Mouse (Mus musculus) erythroblast, adult 5-6 weeks (primary cell): ENCODE measurements around the gene Zfp661. TPM values are rescaled to one million over a fixed set of nuclear protein-coding genes. Genes with fewer than 3 reads are reported as not detected.
A peak's percentile ranks its signal among the peaks of the same experiment; 100 is the strongest.

Experiments
- ATAC-seq: replicated peaks from 2 replicates; pipeline ENCODE4 v1.8.0; 2016; ENCODE audit warnings: moderate number of reproducible peaks, mild to moderate bottlenecking, moderate TSS enrichment, inconsistent platforms; ENCODE audit not compliant: poor library complexity, low FRiP score, severe bottlenecking
- total RNA-seq, 2 experiments: library from RNA; stranded (forward) in 1 of 2; stranded (reverse) in 1 of 2; fragments of 150-400 nt in 1 of 2; fragments of 200-764, 138-1000 nt in 1 of 2; gene quantifications; 2 replicates each; pipeline versions ENCODE4 v1.2.3 to v1.2.4; 2015 to 2017; ENCODE audit warnings: low replicate concordance in 2 of 2

Gene Zfp661
- total RNA-seq, 2 experiments from 2014 or later: 0.17 TPM; not detected in 1

- 0 out of 2 replicates have a peak, but pooled peaks have one; percentile 55 for ATAC-seq
These were observed 27.6 kb downstream of the Zfp661 start for GRCm38 (mm10) chr2:127559070-127559966.

DNA sequence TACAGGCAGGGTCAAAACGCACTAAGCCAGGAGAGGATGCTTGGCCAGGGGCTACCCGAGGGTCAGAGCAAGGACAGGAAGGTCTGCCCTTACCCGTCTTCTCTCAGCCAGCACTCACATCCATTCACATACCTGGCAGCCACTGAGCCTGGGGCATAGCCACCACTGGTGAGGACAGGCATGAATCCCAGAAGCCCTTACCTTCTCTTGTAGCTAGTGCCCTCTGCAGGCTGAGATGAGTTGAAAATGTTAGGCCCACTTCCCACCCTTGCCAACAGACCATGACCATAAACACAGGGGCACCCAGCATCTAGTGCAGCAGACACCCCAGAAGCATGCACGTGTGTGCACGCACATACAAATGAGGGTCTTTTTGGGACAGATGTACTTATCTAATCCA lies 35.8 kb downstream of the Zfp661 start:
- ATAC-seq: no peak

- ATAC-seq: no peak
These were observed 36.4 kb downstream of the Zfp661 start for GRCm38 (mm10) chr2:127550446-127550845.

DNA sequence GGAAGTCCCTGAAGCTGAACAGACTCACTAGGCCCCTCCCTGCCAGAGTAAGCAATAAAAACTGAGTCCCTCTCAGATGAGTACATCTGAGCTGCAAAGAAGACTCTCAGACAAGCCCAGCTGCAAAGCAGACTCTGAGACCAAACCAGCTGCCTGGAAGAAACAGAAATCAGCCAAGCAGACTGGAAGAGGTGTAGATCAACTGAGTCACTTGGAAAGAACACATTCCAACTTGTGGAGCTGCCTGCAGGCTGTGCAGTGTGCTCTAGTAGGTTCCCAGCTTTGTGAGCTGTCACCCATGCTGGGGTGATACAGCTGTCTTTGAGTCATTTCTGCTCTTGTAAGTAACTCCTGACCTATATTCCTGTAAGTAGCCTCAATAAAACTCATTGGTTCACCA lies 37.2 kb downstream of the Zfp661 start:
- ATAC-seq: no peak

- ATAC-seq: peak; percentile 81
These were observed 38.4 kb downstream of the Zfp661 start for GRCm38 (mm10) chr2:127548342-127549074.

- no peak for ATAC-seq
These were observed 45.2 kb downstream of the Zfp661 start for GRCm38 (mm10) chr2:127541697-127542096.

DNA sequence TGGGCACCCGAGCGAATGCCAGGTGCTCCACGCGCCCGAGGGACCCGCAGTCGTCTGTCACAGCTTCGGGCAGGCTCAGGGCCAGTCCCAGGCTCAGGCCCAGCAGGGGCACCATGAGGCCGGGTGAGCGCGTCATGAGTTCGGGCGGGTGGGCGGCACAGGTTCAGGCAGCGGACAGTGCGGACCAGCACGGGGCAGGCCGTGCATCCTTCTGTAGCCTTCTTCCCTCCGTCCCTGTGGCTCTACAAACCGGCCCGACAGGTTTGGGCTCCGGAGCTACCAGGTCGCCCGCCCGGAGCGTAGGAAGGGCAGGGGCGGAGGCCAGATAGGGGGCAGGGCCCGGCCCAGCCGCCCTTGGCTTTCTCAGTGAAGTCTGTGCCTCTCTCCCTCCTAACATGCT lies 45.7 kb downstream of the Zfp661 start, which contains the start of gene Prom2:
Gene Prom2 (minus strand): TSS at position 283 of the 400 bp plus-strand sequence.
- no peak for ATAC-seq

DNA sequence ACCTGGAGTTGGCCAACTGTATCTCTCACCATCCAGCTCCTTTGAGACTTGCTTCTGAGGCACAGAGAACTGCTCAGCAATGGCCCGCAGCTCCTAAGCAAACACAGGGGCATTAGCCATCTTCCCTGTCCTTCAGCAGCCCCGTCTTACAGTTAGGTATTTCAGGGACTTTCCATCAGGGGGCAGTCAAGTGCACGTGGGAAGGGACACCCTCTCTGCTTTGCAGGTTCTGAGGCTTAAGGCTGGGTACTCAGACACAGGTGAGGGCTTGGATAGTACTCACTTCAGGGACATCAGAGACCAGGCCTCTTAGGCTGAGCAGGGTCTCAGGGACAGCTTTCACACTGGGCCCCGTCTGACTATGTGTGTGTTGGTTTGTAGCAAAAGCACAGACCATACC lies 47.4 kb downstream of the Zfp661 start:
- no peak for ATAC-seq

- no peak for ATAC-seq
These were observed 49.3 kb downstream of the Zfp661 start for GRCm38 (mm10) chr2:127537548-127537947.

GRCm38 (mm10) chr2:127535363-127535762 lies 51.5 kb downstream of the Zfp661 start:
- ATAC-seq: no peak

DNA sequence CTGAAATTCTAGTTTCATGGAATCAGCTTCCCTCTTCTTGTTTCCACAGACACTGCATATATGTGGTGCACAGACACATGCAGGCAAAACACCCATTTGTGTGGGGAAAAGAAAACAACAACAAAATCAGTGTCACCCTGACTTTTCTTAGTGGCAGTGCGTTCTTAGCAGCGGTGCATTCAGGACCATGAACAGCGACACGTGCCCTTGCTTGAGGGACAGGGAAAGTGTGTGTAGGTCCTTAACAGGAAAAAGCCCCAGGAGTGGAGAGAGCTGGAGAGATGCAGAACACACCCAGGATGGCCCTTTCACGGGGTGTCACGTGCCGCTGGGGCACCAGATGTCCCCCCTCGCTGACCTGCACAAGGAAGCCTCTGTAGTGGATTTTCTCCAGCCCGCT lies 54.5 kb downstream of the Zfp661 start:
- no peak for ATAC-seq

GRCm38 (mm10) chr2:127531592-127531991 lies 55.3 kb downstream of the Zfp661 start:
- ATAC-seq: no peak

GRCm38 (mm10) chr2:127530418-127530817 lies 56.5 kb downstream of the Zfp661 start:
- ATAC-seq: no peak

DNA sequence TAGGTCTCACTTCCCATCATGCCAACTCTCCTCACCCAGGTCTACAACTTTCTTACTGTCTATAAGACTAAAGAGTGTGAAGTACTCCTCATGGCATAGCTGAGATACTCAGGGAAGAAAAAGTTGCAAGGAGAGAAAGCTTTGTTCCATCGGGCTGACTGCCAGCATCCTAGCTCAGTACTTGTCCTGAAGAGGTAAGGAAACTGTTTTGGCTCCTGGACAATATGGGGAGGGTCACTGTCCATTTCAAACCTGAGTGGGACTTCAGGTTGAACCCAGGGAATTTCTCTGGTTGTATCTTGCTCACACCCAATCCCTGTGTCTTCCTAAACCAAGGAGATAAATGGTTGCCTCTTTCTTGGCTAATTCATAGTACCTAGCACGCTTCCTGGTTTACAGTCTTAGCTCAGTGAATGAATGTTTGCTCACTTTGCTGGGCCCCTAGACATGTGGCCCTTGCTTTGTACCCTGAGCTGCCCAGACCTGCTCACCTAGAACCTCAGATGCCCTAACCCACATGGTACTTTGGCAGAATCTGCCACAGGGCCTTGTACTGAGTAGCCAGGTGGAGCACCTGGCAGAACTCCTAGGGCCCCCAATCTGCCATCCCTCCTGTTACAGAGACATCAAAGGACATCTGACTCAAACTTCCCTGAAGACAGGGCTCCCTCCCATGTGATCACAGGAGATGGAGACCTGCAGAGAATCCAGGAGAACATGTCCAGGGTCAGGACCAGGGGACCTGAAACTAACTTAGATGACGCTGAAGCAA lies 61.7 kb downstream of the Zfp661 start:
- ATAC-seq: no peak

Other genes with a start within 250 kb of the Zfp661 start
- gene Astl, start 248.5 kb downstream of the Zfp661 start, total RNA-seq (2015; ENCODE audit: low replicate concordance): not detected in 2 replicates
- gene Astl, start 248.5 kb downstream of the Zfp661 start, total RNA-seq (2017; ENCODE audit: low replicate concordance): not detected in 2 replicates
- not detected in 2 replicates for gene Adra2b, start 223.9 kb downstream of the Zfp661 start, total RNA-seq (2015; ENCODE audit: low replicate concordance)
- gene Adra2b, start 223.9 kb downstream of the Zfp661 start, total RNA-seq (2017; ENCODE audit: low replicate concordance): not detected in 2 replicates
- not detected in 2 replicates for gene Gpat2, start 161.9 kb downstream of the Zfp661 start, total RNA-seq (2015; ENCODE audit: low replicate concordance)
- not detected in 2 replicates for gene Gpat2, start 161.9 kb downstream of the Zfp661 start, total RNA-seq (2017; ENCODE audit: low replicate concordance)
- 12.7 and 21.1 TPM in 2 replicates for gene Fahd2a, start 142.5 kb downstream of the Zfp661 start, total RNA-seq (2015; ENCODE audit: low replicate concordance)
- 0.42 TPM in 1 of 2 replicates, not detected in the other for gene Fahd2a, start 142.5 kb downstream of the Zfp661 start, total RNA-seq (2017; ENCODE audit: low replicate concordance)
- gene Kcnip3, start 65.0 kb downstream of the Zfp661 start, total RNA-seq (2015; ENCODE audit: low replicate concordance): 2.3 and 10.8 TPM in 2 replicates
- 1.2 and 1.7 TPM in 2 replicates for gene Kcnip3, start 65.0 kb downstream of the Zfp661 start, total RNA-seq (2017; ENCODE audit: low replicate concordance)
- gene Prom2, start 45.6 kb downstream of the Zfp661 start, total RNA-seq (2015; ENCODE audit: low replicate concordance): not detected in 2 replicates
- not detected in 2 replicates for gene Prom2, start 45.6 kb downstream of the Zfp661 start, total RNA-seq (2017; ENCODE audit: low replicate concordance)
- 5.4 and 8.8 TPM in 2 replicates for gene Mrps5, start 128 bp upstream of the Zfp661 start, total RNA-seq (2015; ENCODE audit: low replicate concordance)
- gene Mrps5, start 128 bp upstream of the Zfp661 start, total RNA-seq (2017; ENCODE audit: low replicate concordance): 24.6 and 24.7 TPM in 2 replicates
- not detected in 2 replicates for gene Mal, start 69.6 kb upstream of the Zfp661 start, total RNA-seq (2015; ENCODE audit: low replicate concordance)
- gene Mal, start 69.6 kb upstream of the Zfp661 start, total RNA-seq (2017; ENCODE audit: low replicate concordance): not detected in 2 replicates
- gene Mall, start 142.8 kb upstream of the Zfp661 start, total RNA-seq (2015; ENCODE audit: low replicate concordance): not detected in 2 replicates
- gene Mall, start 142.8 kb upstream of the Zfp661 start, total RNA-seq (2017; ENCODE audit: low replicate concordance): not detected in 2 replicates
- 0.63 and 3.3 TPM in 2 replicates for gene Nphp1, start 201.8 kb upstream of the Zfp661 start, total RNA-seq (2015; ENCODE audit: low replicate concordance)
- gene Nphp1, start 201.8 kb upstream of the Zfp661 start, total RNA-seq (2017; ENCODE audit: low replicate concordance): 0.84 and 2.6 TPM in 2 replicates
- 1.7 and 5.6 TPM in 2 replicates for gene Mtln, start 205.4 kb upstream of the Zfp661 start, total RNA-seq (2015; ENCODE audit: low replicate concordance)
- gene Mtln, start 205.4 kb upstream of the Zfp661 start, total RNA-seq (2017; ENCODE audit: low replicate concordance): 2.1 and 7.9 TPM in 2 replicates
- gene Bub1, start 244.8 kb upstream of the Zfp661 start, total RNA-seq (2015; ENCODE audit: low replicate concordance): 17.6 and 31.1 TPM in 2 replicates
- 18.7 and 20.6 TPM in 2 replicates for gene Bub1, start 244.8 kb upstream of the Zfp661 start, total RNA-seq (2017; ENCODE audit: low replicate concordance)